Mouse (Mus musculus): ENCODE data around the gene Olfr1023.

- TF ChIP-seq CTCF (IDR thresholded peaks at IDR 0.05; ENCODE audit: low read depth) (no peak), EP300 (IDR thresholded peaks at IDR 0.05; ENCODE audit: low read depth) (no peak)
Measured at GRCm38 (mm10) chr2:85904952-85905351, 19.5 kb downstream of the Olfr1023 start, which contains the start of gene Olfr1024.

Data from heart, postnatal 0 days (tissue).